Mouse (Mus musculus) ES-E14 (cell line): Measurements from ENCODE around the gene Slc35d2. TPM values are rescaled to one million over a fixed set of nuclear protein-coding genes. Genes with fewer than 3 reads are reported as not detected.

Experiments used
- DNase-seq: peaks from one replicate; pipeline ENCODE4 v3.0.0-alpha.2; 2013; ENCODE audit warnings: low read depth, low spot score
- H3K27ac ChIP-seq: 2 replicates; pipeline ENCODE4 v1.5.1; 2012; ENCODE audit warnings: low read depth, mild to moderate bottlenecking, low read length, moderate library complexity, mixed read lengths; ENCODE audit not compliant: poor library complexity, insufficient read depth, severe bottlenecking
- H3K36me3 ChIP-seq: 2 replicates; pipeline ENCODE4 v1.6.1; 2012; ENCODE audit warnings: mild to moderate bottlenecking, low read length, moderate library complexity, mixed read lengths; ENCODE audit not compliant: control insufficient read depth, poor library complexity, insufficient read depth, severe bottlenecking
- H3K4me1 ChIP-seq, 2 experiments: fragments of 150-350 bp in 1 of 2; sonication (generic) in 1 of 2; 2 replicates each; pipeline ENCODE4 v1.6.1; 2012; ENCODE audit warnings: low read length in 2 of 2, mild to moderate bottlenecking in 1 of 2, mixed read lengths in 1 of 2; ENCODE audit not compliant: control insufficient read depth in 2 of 2, insufficient read depth in 2 of 2, poor library complexity in 1 of 2
- H3K4me3 ChIP-seq, 2 experiments: fragments of 150-350 bp in 1 of 2; sonication (generic) in 1 of 2; 2 replicates each; pipeline ENCODE4 v1.5.1; 2012; ENCODE audit warnings: low read length in 2 of 2, low read depth in 1 of 2, mild to moderate bottlenecking in 1 of 2, mixed read lengths in 1 of 2; ENCODE audit not compliant: insufficient read depth in 1 of 2, poor library complexity in 1 of 2, severe bottlenecking in 1 of 2
- H3K9ac ChIP-seq: 2 replicates; pipeline ENCODE4 v1.6.1; 2012; ENCODE audit warnings: low read depth, mild to moderate bottlenecking, low read length, mixed read lengths; ENCODE audit not compliant: poor library complexity, insufficient read depth, severe bottlenecking
- H3K9me3 ChIP-seq: fragments of 150-350 bp; sonication (generic); 2 replicates; pipeline ENCODE4 v1.6.1; 2012; ENCODE audit warnings: low read depth, mild to moderate bottlenecking, low read length; ENCODE audit not compliant: control insufficient read depth, insufficient read depth
- CHD2 ChIP-seq: IDR thresholded peaks from 2 replicates; pipeline ENCODE4 v1.6.1; 2014; ENCODE audit warnings: mild to moderate bottlenecking, low read depth, low read length, inconsistent platforms
- HCFC1 ChIP-seq: IDR thresholded peaks from 2 replicates; pipeline ENCODE4 v1.6.1; 2012; ENCODE audit warnings: low read length, inconsistent platforms, borderline replicate concordance; ENCODE audit not compliant: insufficient read depth
- MAFK ChIP-seq: IDR thresholded peaks from 2 replicates; pipeline ENCODE4 v1.6.1; 2014; ENCODE audit warnings: mild to moderate bottlenecking, low read depth, low read length, inconsistent platforms; ENCODE audit not compliant: insufficient read depth
- ZC3H11A ChIP-seq: IDR thresholded peaks from 2 replicates; pipeline ENCODE4 v1.6.1; 2012; ENCODE audit warnings: low read depth, mild to moderate bottlenecking, inconsistent platforms, low read length, borderline replicate concordance
- ZNF384 ChIP-seq: IDR thresholded peaks from 2 replicates; pipeline ENCODE4 v1.6.1; 2012; ENCODE audit warnings: low read depth, low read length, inconsistent platforms
- in situ Hi-C, 2 experiments: fragments of 600-800 bp; cut with MboI; formaldehyde crosslinking; loops; one replicate each; pipeline ENCODE4 v1.15.1; 2025; ENCODE audit warnings: low sequenced_read_pairs in 2 of 2, inconsistent platforms in 1 of 2; ENCODE audit not compliant: unreplicated experiment in 2 of 2
- total RNA-seq: library from RNA; depleted of rRNA; stranded (reverse); fragments of 300-350 nt; gene quantifications from 2 replicates; pipeline ENCODE4 v1.2.3, GENCODE M21; 2012; rRNA removed

Gene Slc35d2
- total RNA-seq, result 7.1 and 9.4 TPM in 2 replicates

DNA sequence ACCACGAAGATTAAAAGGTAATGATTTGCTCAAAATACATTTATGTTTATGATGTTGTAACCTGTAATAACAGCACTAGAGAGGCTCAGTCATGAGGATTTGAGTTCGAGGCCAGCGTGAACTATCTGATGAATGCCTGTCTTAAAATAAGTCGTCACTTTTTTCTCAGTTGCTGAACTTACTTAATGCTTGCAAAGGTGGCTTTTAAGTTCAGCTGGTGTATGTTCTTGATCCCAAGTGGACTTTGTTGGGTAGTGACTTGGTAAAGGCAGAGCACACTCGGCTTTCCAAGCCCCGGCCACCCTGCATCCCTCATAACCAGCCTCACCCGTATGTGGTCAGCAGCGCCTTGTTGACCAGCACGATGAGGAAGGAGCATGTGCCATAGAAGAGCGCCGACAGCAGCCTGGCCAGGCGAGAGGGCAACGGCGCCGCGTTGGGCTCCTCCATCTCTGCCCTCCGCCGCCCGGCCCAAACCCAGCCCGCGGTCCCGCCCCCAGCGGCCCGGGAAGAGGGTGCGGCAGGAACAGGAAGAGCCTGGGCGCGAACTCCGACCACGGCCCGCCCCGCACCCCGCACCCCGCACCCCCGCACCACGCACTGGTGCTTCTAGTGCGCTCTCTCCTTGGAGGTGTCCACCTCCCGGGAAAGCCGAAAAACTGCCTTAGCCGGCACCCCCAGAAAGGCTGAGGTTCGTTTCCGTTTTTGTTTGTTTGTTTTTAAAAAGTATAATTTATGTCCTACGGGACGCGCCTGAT lies at the start of gene Slc35d2:
Slc35d2 (minus strand) TSS at position 511 of the 758 bp plus-strand sequence.
- H3K27ac ChIP-seq, result no peak within 1 kb of the TSS
- H3K9me3 ChIP-seq, result no peaks in the 10 kb centered on the region
- H3K4me1 ChIP-seq, result peaks cover 0 to 7% of the 10 kb centered on the region in 2 experiments; a peak in 2 of 4 replicates
- in situ Hi-C loops, result no loop called here
- peaks cover 2% of the 10 kb centered on the region for H3K36me3 ChIP-seq
- TF ChIP-seq HCFC1, result no peak
- no peak for TF ChIP-seq CHD2
- TF ChIP-seq ZNF384, result no peak
- TF ChIP-seq ZC3H11A, result no peak
- no peak for TF ChIP-seq MAFK
- peak within 1 kb of the TSS; percentile 69 to 70 for H3K4me3 ChIP-seq
- peak within 1 kb of the TSS; percentile 81 for H3K9ac ChIP-seq
- DNase-seq, result no peak

DNA sequence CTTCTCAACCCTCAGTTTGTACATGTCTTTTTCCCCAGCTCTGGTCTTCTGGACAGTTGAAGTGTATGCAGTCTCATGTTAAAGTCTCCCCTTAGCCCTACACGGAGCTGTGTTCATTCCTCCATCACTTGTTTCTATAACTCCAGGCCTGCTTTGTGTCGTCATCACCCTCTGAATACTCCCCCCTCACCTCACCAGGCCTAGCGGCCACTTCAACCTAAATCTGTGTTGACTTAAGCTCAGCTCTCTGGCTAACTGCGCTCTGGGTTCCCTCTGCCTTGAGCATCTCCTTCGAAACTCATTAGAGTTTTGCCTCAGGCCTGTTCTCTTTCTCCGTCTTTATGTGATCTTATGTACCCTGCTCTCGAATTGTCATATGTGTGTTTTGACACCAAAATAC lies 48.8 kb upstream of the Slc35d2 start:
- H3K36me3 ChIP-seq, result no peaks in the 10 kb centered on the region
- TF ChIP-seq ZNF384, result no peak
- no peak for TF ChIP-seq MAFK
- TF ChIP-seq CHD2, result no peak
- no peak for TF ChIP-seq ZC3H11A
- TF ChIP-seq HCFC1, result no peak
- in situ Hi-C loops, result no loop called here

DNA sequence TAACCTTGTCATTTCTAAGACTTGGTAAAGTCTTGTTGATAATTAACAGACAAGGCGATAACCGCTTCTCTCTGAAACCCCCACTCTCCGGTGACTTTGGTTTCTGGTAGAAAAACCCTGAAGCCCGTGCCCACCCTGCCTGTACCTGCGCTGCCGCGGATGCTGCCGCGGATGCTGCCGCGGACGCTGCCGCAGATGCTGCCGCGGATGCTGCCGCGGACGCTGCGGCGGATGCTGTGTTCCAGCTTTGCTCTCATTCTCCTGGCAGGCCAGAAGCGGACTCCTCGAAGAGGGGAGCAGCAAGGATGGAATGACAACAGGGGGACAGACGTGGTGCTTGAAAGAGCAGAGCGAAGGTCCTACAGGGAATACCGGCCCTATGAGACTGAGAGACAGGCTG lies 40.6 kb upstream of the Slc35d2 start:
- no peaks in the 10 kb centered on the region for H3K36me3 ChIP-seq
- H3K9ac ChIP-seq, result no peak overlapping the region
- in situ Hi-C loops, result no loop called here
- no peak for DNase-seq
- TF ChIP-seq ZC3H11A (no peak), HCFC1 (no peak), CHD2 (no peak), MAFK (no peak), ZNF384 (no peak)
- H3K27ac ChIP-seq, result no peak overlapping the region
- no peak overlapping the region for H3K4me3 ChIP-seq
- H3K4me1 ChIP-seq, result no peaks in the 10 kb centered on the region
- H3K9me3 ChIP-seq, result no peaks in the 10 kb centered on the region

More for the DNA sequence above, 48.8 kb upstream of the Slc35d2 start:
- H3K9ac ChIP-seq, result no peak overlapping the region
- no peaks in the 10 kb centered on the region for H3K4me1 ChIP-seq
- H3K27ac ChIP-seq, result no peak overlapping the region
- H3K9me3 ChIP-seq, result no peaks in the 10 kb centered on the region
- no peak overlapping the region for H3K4me3 ChIP-seq
- DNase-seq, result no peak

- peak overlapping the region in 1 of 2 experiments; percentile 88; a peak in 2 of 4 replicates for H3K4me3 ChIP-seq
- no peak overlapping the region for H3K27ac ChIP-seq
- no peak for TF ChIP-seq MAFK
- TF ChIP-seq CHD2, result no peak
- no peak for TF ChIP-seq HCFC1
- TF ChIP-seq ZC3H11A, result no peak
- TF ChIP-seq ZNF384, result no peak
- no peaks in the 10 kb centered on the region for H3K9me3 ChIP-seq
- DNase-seq, result no peak
- in situ Hi-C loops, result no loop called here
- no peaks in the 10 kb centered on the region for H3K36me3 ChIP-seq
- H3K4me1 ChIP-seq, result no peaks in the 10 kb centered on the region; a peak in 1 of 4 replicates
- H3K9ac ChIP-seq, result no peak overlapping the region
These were observed 34.1 kb upstream of the Slc35d2 start for GRCm38 (mm10) chr13:64163147-64163715.

DNA sequence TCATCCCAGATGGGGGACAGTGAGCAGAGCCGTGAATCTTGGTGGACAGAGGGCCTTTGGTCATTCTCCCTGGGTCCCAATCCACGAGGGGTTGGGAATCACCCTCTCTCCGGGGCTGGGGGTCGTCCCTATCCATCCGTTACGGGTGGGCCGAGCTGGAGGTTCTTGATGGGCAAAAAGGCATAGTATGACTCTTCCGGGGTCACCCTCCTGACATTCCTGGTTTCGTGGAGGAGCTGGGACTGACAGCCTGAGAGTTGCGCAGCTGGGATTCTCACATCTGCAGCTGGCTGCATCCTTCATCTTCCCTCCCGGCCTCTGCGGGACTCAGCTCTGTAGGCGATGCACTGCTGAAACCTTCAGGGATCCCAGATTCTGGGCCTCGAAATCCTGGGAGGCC lies 33.5 kb upstream of the Slc35d2 start:
- Histone ChIP-seq H3K9ac (peak overlapping the region; percentile 78; the same call in 1 of the 2 replicates), H3K27ac (no peak overlapping the region), H3K9me3 (no peaks in the 10 kb centered on the region), H3K4me1 (no peaks in the 10 kb centered on the region; a peak in 1 of 4 replicates), H3K36me3 (no peaks in the 10 kb centered on the region), H3K4me3 (peak overlapping the region; percentile 71 to 88)
- DNase-seq, result no peak
- in situ Hi-C loops, result no loop called here
- TF ChIP-seq ZC3H11A (no peak), ZNF384 (no peak), MAFK (no peak), HCFC1 (no peak), CHD2 (no peak)
